Mouse (Mus musculus) liver, embryonic 12.5 days (tissue): ENCODE results near the gene Mknk1. TPM values are rescaled to one million over a fixed set of nuclear protein-coding genes. Genes with fewer than 3 reads are reported as not detected.
A peak's percentile ranks its signal among the peaks of the same experiment; 100 is the strongest.

Experiments used
- ATAC-seq: fragments of 200-750 bp; cut with Nextera tagmentation; 2 replicates; pipeline ENCODE4 v1.8.0; 2017; ENCODE audit warnings: moderate number of reproducible peaks, mild to moderate bottlenecking, moderate library complexity
- H3K27ac ChIP-seq: fragments of 300-500 bp; sonication (generic); 2 replicates; pipeline ENCODE4 v1.5.1; 2016; ENCODE audit warnings: mild to moderate bottlenecking
- H3K27me3 ChIP-seq: fragments of 300-500 bp; sonication (generic); replicated peaks from 2 replicates; pipeline ENCODE4 v1.6.1; 2016; ENCODE audit warnings: mild to moderate bottlenecking, moderate library complexity
- H3K36me3 ChIP-seq: fragments of 300-500 bp; sonication (generic); 2 replicates; pipeline ENCODE4 v1.6.1; 2016; ENCODE audit warnings: mild to moderate bottlenecking, moderate library complexity
- H3K4me1 ChIP-seq: fragments of 300-500 bp; sonication (generic); 2 replicates; pipeline ENCODE4 v1.6.1; 2016
- H3K4me2 ChIP-seq: fragments of 300-500 bp; sonication (generic); 2 replicates; pipeline ENCODE4 v1.6.1; 2016; ENCODE audit warnings: mild to moderate bottlenecking, moderate library complexity
- H3K4me3 ChIP-seq: fragments of 300-500 bp; sonication (generic); 2 replicates; pipeline ENCODE4 v1.5.1; 2016; ENCODE audit warnings: mild to moderate bottlenecking, moderate library complexity
- H3K9ac ChIP-seq: fragments of 300-500 bp; sonication (generic); 2 replicates; pipeline ENCODE4 v1.6.1; 2016; ENCODE audit warnings: mild to moderate bottlenecking, moderate library complexity
- H3K9me3 ChIP-seq: fragments of 300-500 bp; sonication (generic); replicated peaks from 2 replicates; pipeline ENCODE4 v1.6.1; 2016; ENCODE audit warnings: mild to moderate bottlenecking, moderate library complexity
- whole genome bisulfite sequencing: fragments of 180-500 bp; shearing (Covaris S2); methylation state at CpG from one replicate; pipeline ENCODE4 v1.1.7; 2016; ENCODE audit not compliant: insufficient replicate concordance; 5-methylcytosine and 5-hydroxymethylcytosine counted together
- polyA plus RNA-seq: library from polyadenylated mRNA; unstranded; fragments of >200 nt; fragmentation: Nextera tagmentation; extraction: Ambion mirVana; gene quantifications from 2 replicates; pipeline ENCODE4 v1.2.1, GENCODE M21; 2016

Gene Mknk1
- polyA plus RNA-seq, 1 experiment from 2014 or later, result 45.2 TPM

DNA sequence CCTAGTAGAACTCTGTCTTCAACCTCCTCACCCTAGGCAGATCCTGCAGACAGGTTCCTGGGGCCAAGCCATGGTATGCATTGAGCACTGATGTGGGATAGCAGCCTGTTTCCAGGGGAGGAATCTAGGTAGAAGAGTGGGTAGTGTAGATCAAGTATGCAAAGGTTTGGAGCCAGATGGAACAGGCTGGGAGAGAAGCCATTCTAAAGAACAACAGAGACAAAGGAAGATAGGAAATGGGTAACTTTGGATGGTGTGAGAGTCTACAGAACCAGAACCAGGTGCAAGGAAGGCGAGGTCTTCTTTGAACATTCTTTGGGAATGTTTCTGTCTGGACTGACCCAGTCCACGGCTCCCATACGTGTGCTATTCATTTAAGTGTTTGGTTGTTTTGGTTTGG is 11.9 kb upstream of the Mknk1 start:
- 72% methylated on average over 3 of the region's 3 CpGs for WGBS
- peak overlapping the region; percentile 88 for H3K27ac ChIP-seq
- peak overlapping the region; percentile 88 for H3K9ac ChIP-seq
- H3K4me1 ChIP-seq, result peaks cover 85% of the 10 kb centered on the region
- peaks cover 14% of the 10 kb centered on the region for H3K36me3 ChIP-seq
- peak overlapping the region; percentile 86; the same call in 1 of the 2 replicates for H3K4me3 ChIP-seq
- H3K27me3 ChIP-seq, result no peaks in the 10 kb centered on the region
- H3K4me2 ChIP-seq, result peak overlapping the region; percentile 93
- no peaks in the 10 kb centered on the region for H3K9me3 ChIP-seq
- no peak for ATAC-seq

DNA sequence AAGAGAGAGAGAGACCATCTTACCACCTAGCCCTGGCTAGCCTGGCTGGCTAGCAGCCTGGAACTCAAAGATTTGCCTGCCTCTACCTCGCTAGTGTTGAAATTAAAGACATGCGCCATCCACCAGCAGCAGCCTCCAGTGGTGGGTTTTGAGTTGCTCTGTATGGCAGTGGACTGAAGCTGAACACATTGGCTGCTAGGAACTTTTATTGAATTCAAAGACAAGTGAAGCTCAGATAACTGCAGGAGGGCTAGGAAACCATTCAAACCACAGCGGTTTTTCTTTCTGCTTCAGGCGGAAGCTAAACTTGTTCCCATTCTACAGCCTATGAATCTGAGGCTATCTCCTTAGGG is 11.5 kb upstream of the Mknk1 start:
- 6% methylated on average over 4 of the region's 4 CpGs for WGBS
- Histone ChIP-seq H3K27ac (peak overlapping the region; percentile 88), H3K4me2 (peak overlapping the region; percentile 93), H3K9me3 (no peaks in the 10 kb centered on the region), H3K4me1 (peaks cover 85% of the 10 kb centered on the region), H3K4me3 (peak overlapping the region; percentile 86), H3K27me3 (no peaks in the 10 kb centered on the region), H3K36me3 (peaks cover 19% of the 10 kb centered on the region), H3K9ac (peak overlapping the region; percentile 88)
- no peak for ATAC-seq

DNA sequence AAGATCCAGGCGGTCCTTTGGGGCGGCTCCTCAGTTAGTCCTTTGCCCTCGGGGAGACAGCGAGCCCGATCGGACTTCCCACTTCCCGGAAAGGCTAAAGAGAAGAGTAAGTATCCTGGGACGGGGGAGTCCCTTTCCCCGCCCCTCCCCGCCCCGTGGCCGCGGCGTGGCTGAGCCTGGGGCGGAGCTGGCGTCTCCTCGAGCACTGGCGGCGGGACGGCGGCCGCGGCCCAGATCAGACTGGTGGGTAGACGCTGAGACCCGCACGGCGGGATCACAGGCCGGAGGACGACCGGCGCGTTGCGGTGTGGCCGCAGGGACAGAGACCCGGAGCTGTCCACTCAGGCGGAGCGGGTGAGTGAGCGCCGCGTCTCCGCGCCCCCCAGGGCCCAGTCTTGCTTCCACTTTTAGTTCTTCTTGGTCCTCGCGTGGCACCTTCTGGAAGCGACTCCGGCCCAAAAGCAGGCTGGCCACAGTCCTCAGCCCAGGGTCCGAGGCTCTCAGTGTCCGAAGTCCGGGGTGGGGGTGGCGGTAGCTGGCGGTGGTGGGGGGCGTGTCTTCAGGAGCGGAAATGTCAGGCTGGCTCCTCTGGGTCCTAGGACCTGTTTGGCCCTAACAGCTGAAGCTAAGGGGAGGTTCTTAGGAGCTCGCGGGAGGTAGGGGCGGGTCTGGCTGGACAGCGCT is 11.0 kb upstream of the Mknk1 start, which contains the start of gene Mob3c:
Mob3c (plus strand) TSS at position 205 of the 684 bp plus-strand sequence.
- Histone ChIP-seq H3K27me3 (no peaks in the 10 kb centered on the region), H3K4me2 (peak within 1 kb of the TSS; percentile 93), H3K9ac (peak within 1 kb of the TSS; percentile 88), H3K9me3 (no peaks in the 10 kb centered on the region), H3K36me3 (peaks cover 24% of the 10 kb centered on the region), H3K27ac (peak within 1 kb of the TSS; percentile 88), H3K4me3 (peak within 1 kb of the TSS; percentile 86), H3K4me1 (peaks cover 81% of the 10 kb centered on the region)
- WGBS, result under 1% methylated on average over 57 of the region's 57 CpGs
- peak; percentile 91 for ATAC-seq

GRCm38 (mm10) chr4:115828572-115828902 is 10.5 kb upstream of the Mknk1 start:
- H3K27me3 ChIP-seq, result no peaks in the 10 kb centered on the region
- WGBS, result 6% methylated on average over 8 of the region's 8 CpGs
- peak overlapping the region; percentile 93 for H3K4me2 ChIP-seq
- H3K4me1 ChIP-seq, result peaks cover 76% of the 10 kb centered on the region
- H3K9ac ChIP-seq, result peak overlapping the region; percentile 88
- H3K4me3 ChIP-seq, result peak overlapping the region; percentile 86
- H3K9me3 ChIP-seq, result no peaks in the 10 kb centered on the region
- no peak for ATAC-seq
- H3K27ac ChIP-seq, result peak overlapping the region; percentile 88
- peaks cover 29% of the 10 kb centered on the region for H3K36me3 ChIP-seq

DNA sequence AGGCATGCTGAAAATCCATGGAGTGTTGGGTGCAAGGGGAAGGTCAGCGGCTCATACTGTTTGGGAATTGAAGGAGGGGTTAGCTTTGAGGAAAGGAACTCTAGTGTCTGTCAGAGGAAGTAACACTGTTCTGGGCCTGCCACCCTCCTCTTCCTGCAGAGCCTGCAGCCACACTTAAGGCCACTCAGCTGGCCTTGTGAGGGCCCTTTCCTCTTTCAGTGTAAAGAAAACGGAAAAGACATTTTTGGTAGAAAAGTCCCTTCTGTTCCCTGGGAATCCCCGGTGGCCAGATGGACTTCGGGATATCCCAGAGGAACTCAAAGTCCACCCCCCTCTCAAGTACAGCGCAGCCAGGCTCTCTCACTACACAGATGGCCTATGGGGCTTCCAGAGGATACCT is 8.5 kb upstream of the Mknk1 start:
- Histone ChIP-seq H3K27ac (peak overlapping the region; percentile 17; the same call in 1 of the 2 replicates), H3K4me1 (peaks cover 56% of the 10 kb centered on the region), H3K9me3 (no peaks in the 10 kb centered on the region), H3K4me2 (peak overlapping the region; percentile 93), H3K4me3 (no peak overlapping the region), H3K9ac (no peak overlapping the region), H3K36me3 (peaks cover 49% of the 10 kb centered on the region), H3K27me3 (no peaks in the 10 kb centered on the region)
- no peak for ATAC-seq
- 36% methylated on average over 5 of the region's 5 CpGs for WGBS

- peaks cover 55% of the 10 kb centered on the region for H3K4me1 ChIP-seq
- WGBS, result 87% methylated on average over 22 of the region's 22 CpGs
Observed at GRCm38 (mm10) chr4:115831221-115831620, 7.8 kb upstream of the Mknk1 start.

GRCm38 (mm10) chr4:115832040-115832439 is 7.0 kb upstream of the Mknk1 start:
- Histone ChIP-seq H3K4me1 (peaks cover 57% of the 10 kb centered on the region), H3K4me3 (no peak overlapping the region), H3K27me3 (no peaks in the 10 kb centered on the region), H3K27ac (no peak overlapping the region), H3K9ac (no peak overlapping the region), H3K36me3 (peaks cover 49% of the 10 kb centered on the region), H3K4me2 (no peak overlapping the region), H3K9me3 (no peaks in the 10 kb centered on the region)
- no peak for ATAC-seq
- 62% methylated on average over 2 of the region's 2 CpGs for WGBS

More at GRCm38 (mm10) chr4:115831221-115831620, 7.8 kb upstream of the Mknk1 start:
- H3K27me3 ChIP-seq, result no peaks in the 10 kb centered on the region
- H3K9me3 ChIP-seq, result no peaks in the 10 kb centered on the region
- 0 out of 2 replicates have a peak overlapping the region, but pooled peaks have one; percentile 3 for H3K4me2 ChIP-seq
- H3K36me3 ChIP-seq, result peaks cover 49% of the 10 kb centered on the region
- no peak for ATAC-seq
- H3K27ac ChIP-seq, result no peak overlapping the region; the same call in 1 of the 2 replicates
- H3K4me3 ChIP-seq, result no peak overlapping the region
- H3K9ac ChIP-seq, result no peak overlapping the region

DNA sequence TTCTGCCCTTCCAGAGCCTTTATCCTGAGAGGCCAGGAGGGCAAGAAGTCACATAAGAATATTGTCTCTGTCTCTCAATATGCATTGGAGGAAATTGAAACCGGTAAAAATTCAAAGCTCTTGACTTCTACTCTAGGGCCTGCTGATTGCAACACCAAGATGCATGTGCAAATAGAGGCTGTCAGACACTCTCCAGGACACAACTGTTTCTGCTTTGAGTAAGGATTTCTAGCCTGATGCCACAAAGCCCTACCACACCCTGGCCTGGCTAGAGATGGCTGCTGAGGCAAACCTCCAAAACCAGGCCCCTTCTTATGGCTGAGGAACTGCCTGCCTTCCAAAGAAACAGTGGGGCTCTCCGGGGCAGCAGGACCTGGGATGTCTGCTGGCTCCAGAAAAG is 3.4 kb upstream of the Mknk1 start:
- no peak overlapping the region for H3K27ac ChIP-seq
- no peak for ATAC-seq
- no peaks in the 10 kb centered on the region for H3K9me3 ChIP-seq
- no peak overlapping the region for H3K9ac ChIP-seq
- H3K27me3 ChIP-seq, result no peaks in the 10 kb centered on the region
- H3K4me1 ChIP-seq, result peaks cover 55% of the 10 kb centered on the region
- peaks cover 46% of the 10 kb centered on the region for H3K36me3 ChIP-seq
- no peak overlapping the region for H3K4me3 ChIP-seq
- 79% methylated on average over 2 of the region's 2 CpGs for WGBS
- no peak overlapping the region for H3K4me2 ChIP-seq

DNA sequence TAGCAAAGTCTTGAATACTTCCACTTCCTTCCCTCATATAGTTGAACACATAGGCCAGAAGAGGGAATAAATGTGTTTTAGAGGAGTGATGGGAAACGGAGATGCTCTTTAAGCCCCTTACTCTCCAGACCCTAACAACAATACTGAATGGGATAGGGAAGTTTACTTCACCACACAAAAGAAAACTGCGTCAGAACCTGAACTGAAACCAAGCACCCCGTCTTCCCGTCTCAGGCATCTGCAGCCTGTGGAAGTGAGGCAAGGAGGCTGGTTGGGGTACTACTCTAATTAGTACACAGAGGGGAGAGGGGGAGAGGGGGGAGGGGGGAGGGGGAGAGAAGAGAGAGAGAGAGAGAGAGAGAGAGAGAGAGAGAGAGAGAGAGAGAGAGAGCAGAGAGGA is 802 bp upstream of the Mknk1 start:
- 22% methylated on average over 4 of the region's 4 CpGs for WGBS
- no peaks in the 10 kb centered on the region for H3K27me3 ChIP-seq
- no peaks in the 10 kb centered on the region for H3K9me3 ChIP-seq
- H3K9ac ChIP-seq, result peak overlapping the region; percentile 95
- peak overlapping the region; percentile 80 for H3K4me2 ChIP-seq
- H3K4me1 ChIP-seq, result peaks cover 64% of the 10 kb centered on the region
- no peak for ATAC-seq
- peak overlapping the region; percentile 96 for H3K4me3 ChIP-seq
- peaks cover 45% of the 10 kb centered on the region for H3K36me3 ChIP-seq
- peak overlapping the region; percentile 16; the same call in 1 of the 2 replicates for H3K27ac ChIP-seq

GRCm38 (mm10) chr4:115839956-115840355 is 958 bp downstream of the Mknk1 start:
- Histone ChIP-seq H3K9ac (peak overlapping the region; percentile 95), H3K4me1 (peaks cover 80% of the 10 kb centered on the region), H3K4me3 (peak overlapping the region; percentile 96), H3K4me2 (peak overlapping the region; percentile 80), H3K9me3 (no peaks in the 10 kb centered on the region), H3K27ac (peak overlapping the region; percentile 84; the same call in 1 of the 2 replicates), H3K27me3 (no peaks in the 10 kb centered on the region), H3K36me3 (peaks cover 44% of the 10 kb centered on the region)
- no peak for ATAC-seq
- WGBS, result 50% methylated on average over 4 of the region's 4 CpGs

DNA sequence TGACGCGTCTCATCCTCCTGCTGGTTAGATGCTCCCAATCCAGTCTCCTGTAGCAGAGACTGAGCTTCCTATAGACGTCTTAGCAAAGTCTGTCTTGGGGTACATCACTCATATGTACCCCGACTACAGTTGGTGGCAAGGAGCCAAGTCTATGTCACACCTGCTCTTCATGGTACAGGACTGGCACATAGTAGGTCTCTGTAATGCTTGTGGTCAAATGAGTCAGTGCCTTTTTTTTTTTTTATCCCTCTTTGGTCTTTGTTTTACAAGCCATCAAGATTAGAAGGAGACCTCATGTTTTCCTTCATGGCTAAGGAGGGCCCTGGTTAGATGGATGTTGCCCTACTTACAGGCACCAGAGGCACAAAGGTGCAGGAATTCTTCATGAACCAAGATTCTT is 1.8 kb downstream of the Mknk1 start:
- Histone ChIP-seq H3K36me3 (peaks cover 40% of the 10 kb centered on the region), H3K4me3 (peak overlapping the region; percentile 96), H3K27me3 (no peaks in the 10 kb centered on the region), H3K4me2 (peak overlapping the region; percentile 80), H3K27ac (no peak overlapping the region), H3K9ac (peak overlapping the region; percentile 95), H3K9me3 (no peaks in the 10 kb centered on the region), H3K4me1 (peaks cover 87% of the 10 kb centered on the region)
- 80% methylated on average over 4 of the region's 4 CpGs for WGBS
- ATAC-seq, result no peak

DNA sequence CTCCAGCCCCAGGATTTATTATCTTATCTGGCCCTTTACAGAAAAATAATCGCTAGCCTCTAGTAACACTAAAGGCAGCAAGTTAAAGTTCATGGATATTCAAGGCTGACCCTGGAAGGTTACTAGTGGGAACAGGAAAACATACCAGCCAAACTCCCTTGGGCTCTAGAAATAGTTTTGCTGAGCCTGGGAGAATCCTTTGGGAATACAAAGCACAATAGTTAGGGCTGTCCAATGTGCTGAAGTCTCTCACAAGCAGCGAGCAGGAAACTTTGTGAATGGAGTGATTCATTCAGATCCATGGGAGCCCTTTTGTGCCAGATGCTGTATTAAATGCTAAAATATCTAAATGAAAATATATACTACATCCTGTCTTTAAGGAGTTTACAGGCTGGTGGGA is 7.7 kb downstream of the Mknk1 start:
- Histone ChIP-seq H3K4me2 (0 out of 2 replicates have a peak overlapping the region, but pooled peaks have one; percentile 69), H3K36me3 (peaks cover 83% of the 10 kb centered on the region), H3K27me3 (no peaks in the 10 kb centered on the region), H3K4me3 (no peak overlapping the region), H3K9ac (no peak overlapping the region), H3K9me3 (no peaks in the 10 kb centered on the region), H3K27ac (peak overlapping the region; percentile 94), H3K4me1 (peaks cover 96% of the 10 kb centered on the region)
- ATAC-seq, result no peak
- WGBS, result 56% methylated on average over 2 of the region's 2 CpGs
